In the genomic region with DNA sequence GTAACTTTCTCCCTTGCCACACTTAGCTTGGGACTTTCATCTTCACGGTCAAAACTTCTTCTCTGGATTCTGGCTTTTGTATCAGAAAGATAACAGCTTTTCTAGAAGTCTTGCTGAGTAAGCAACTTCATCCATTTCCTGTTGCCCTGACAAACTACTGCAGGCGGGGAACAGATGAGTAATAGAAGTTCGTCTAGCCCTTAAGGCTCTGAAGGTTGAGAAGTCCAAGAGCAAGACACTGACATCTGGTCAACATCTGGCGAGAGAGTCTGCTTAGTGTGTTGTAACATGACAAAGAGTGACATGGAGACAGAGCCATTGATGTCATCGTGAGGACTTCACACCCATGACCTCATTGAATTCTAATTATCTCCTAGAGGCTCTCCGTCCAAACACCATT, we compare ENCODE assay signal across 12 mouse cellular contexts.
A peak's percentile ranks its signal among the peaks of the same experiment; 100 is the strongest.
DNase-seq lines count a peak whose midpoint lies in the region.
"Had no signal": no experiment of that assay in that cellular context is flagged by ENCODE, and none has a peak within 500 bp of the region (broad histone marks: within the 10 kb centered on the region; RNA-seq: fewer than 3 reads in every experiment).

No protein-coding gene starts in this region.

- intact Hi-C loops in gastrocnemius, postnatal 36 days (cut with DNase I): no loop called here

- DNase-seq in gastrocnemius, adult 18-20 months (ENCODE audit: low spot score): peak; percentile 55
- DNase-seq in gastrocnemius, postnatal 36 days: no peak
- peak; percentile 31 for DNase-seq in kidney, postnatal 14 days
- no peak for DNase-seq in kidney, adult 8-10 months
- peak; percentile 54 for DNase-seq in forelimb bud, embryonic 11.5 days (ENCODE audit: low read depth, low spot score)
- peak; percentile 18 for DNase-seq in hindlimb bud, embryonic 11.5 days (ENCODE audit: extremely low spot score, low read depth, low spot score)
- no peak for DNase-seq in testis, postnatal 10 days (ENCODE audit: low spot score)
- no peak for DNase-seq in neural tube, embryonic 10.5 days (ENCODE audit: extremely low spot score, low spot score)
- DNase-seq: adrenal gland, postnatal 25 days; lung, postnatal 10 days; right cerebral cortex, postnatal 25 days; thymus, postnatal 25 days had no signal

Comparison
In these comparisons a context has a peak if more than half of its experiments do, and no peak if none do; other contexts are left out.
1. DNase-seq: peak in gastrocnemius, adult 18-20 months (single experiment), kidney, postnatal 14 days (single experiment), forelimb bud, embryonic 11.5 days (single experiment) and hindlimb bud, embryonic 11.5 days (single experiment); none in gastrocnemius, postnatal 36 days (0 of 2), kidney, adult 8-10 months (0 of 2), testis, postnatal 10 days (single experiment) and neural tube, embryonic 10.5 days (single experiment).